Mouse (Mus musculus): ENCODE data around the gene 3110040M04Rik. TPM values are rescaled to one million over a fixed set of nuclear protein-coding genes. Genes with fewer than 3 reads are reported as not detected.

The 3110040M04Rik gene
- total RNA-seq, 2 experiments from 2014 or later: not detected

Other genes with a start within 250 kb of the 3110040M04Rik start
- gene Hmcn1, start 210.7 kb upstream of the 3110040M04Rik start, total RNA-seq (2021): 1 to 10 TPM; 2.1 to 3.9 TPM
- gene Gm47985, start 21.6 kb upstream of the 3110040M04Rik start, total RNA-seq (2021): not detected
- not detected for gene Gm8947, start 11.7 kb upstream of the 3110040M04Rik start, total RNA-seq (2021)
- not detected for gene Gm47995, start 5.7 kb upstream of the 3110040M04Rik start, total RNA-seq (2021)
- not detected for gene Gm47996, start 6.0 kb downstream of the 3110040M04Rik start, total RNA-seq (2021)
- 100 to 1,000 TPM; 129 to 162 TPM for gene Ivns1abp, start 140.4 kb downstream of the 3110040M04Rik start, total RNA-seq (2021)
- 10 to 100 TPM; 12.5 to 13.2 TPM for gene Swt1, start 224.3 kb downstream of the 3110040M04Rik start, total RNA-seq (2021)
- 10 to 100 TPM; 27.3 to 32.5 TPM for gene Trmt1l, start 224.4 kb downstream of the 3110040M04Rik start, total RNA-seq (2021)